Mouse (Mus musculus) midbrain, embryonic 13.5 days (tissue): ENCODE data around the gene Rdh8. TPM values are rescaled to one million over a fixed set of nuclear protein-coding genes. Genes with fewer than 3 reads are reported as not detected.

Experiments used
- ATAC-seq: fragments of 200-750 bp; cut with Nextera tagmentation; 2 replicates; pipeline ENCODE4 v1.8.0; 2017; ENCODE audit warnings: mild to moderate bottlenecking, moderate TSS enrichment, moderate library complexity
- H3K27ac ChIP-seq: fragments of 300-500 bp; sonication (generic); 2 replicates; pipeline ENCODE4 v1.5.1; 2015; ENCODE audit warnings: inconsistent platforms, mild to moderate bottlenecking, moderate library complexity
- H3K27me3 ChIP-seq: fragments of 300-500 bp; sonication (generic); 2 replicates; pipeline ENCODE4 v1.6.1; 2015; ENCODE audit warnings: mild to moderate bottlenecking, inconsistent platforms
- H3K36me3 ChIP-seq: fragments of 300-500 bp; sonication (generic); 2 replicates; pipeline ENCODE4 v1.6.1; 2015; ENCODE audit warnings: mild to moderate bottlenecking, inconsistent platforms
- H3K4me1 ChIP-seq: fragments of 300-500 bp; sonication (generic); replicated peaks from 2 replicates; pipeline ENCODE4 v1.6.1; 2015; ENCODE audit warnings: inconsistent platforms
- H3K4me2 ChIP-seq: fragments of 300-500 bp; sonication (generic); replicated peaks from 2 replicates; pipeline ENCODE4 v1.6.1; 2015; ENCODE audit warnings: moderate library complexity, mild to moderate bottlenecking, inconsistent platforms
- H3K4me3 ChIP-seq: fragments of 300-500 bp; sonication (generic); replicated peaks from 2 replicates; pipeline ENCODE4 v1.5.1; 2015; ENCODE audit warnings: mild to moderate bottlenecking, inconsistent platforms
- H3K9ac ChIP-seq: fragments of 300-500 bp; sonication (generic); replicated peaks from 2 replicates; pipeline ENCODE4 v1.6.1; 2015; ENCODE audit warnings: mild to moderate bottlenecking, inconsistent platforms
- H3K9me3 ChIP-seq: fragments of 300-500 bp; sonication (generic); 2 replicates; pipeline ENCODE4 v1.6.1; 2016; ENCODE audit warnings: mild to moderate bottlenecking, inconsistent platforms
- WGBS: fragments of 180-500 bp; shearing (Covaris S2); methylation state at CpG from one replicate; pipeline ENCODE4 v1.1.7; 2015; 5-methylcytosine and 5-hydroxymethylcytosine counted together
- polyA plus RNA-seq: library from polyadenylated mRNA; unstranded; fragments of >200 nt; fragmentation: Nextera tagmentation; extraction: Ambion mirVana; gene quantifications from 2 replicates; pipeline ENCODE4 v1.2.1, GENCODE M21; 2015

The Rdh8 gene
- polyA plus RNA-seq, 1 experiment from 2014 or later = not detected

- 66% methylated on average over 4 of the region's 4 CpGs for WGBS
- no peak for ATAC-seq
- Histone ChIP-seq H3K4me1 (no peaks in the 10 kb centered on the region), H3K4me3 (no peak overlapping the region), H3K9me3 (no peaks in the 10 kb centered on the region), H3K27me3 (0 out of 2 replicates have a peak, but pooled peaks cover 3% of the 10 kb centered on the region), H3K4me2 (no peak overlapping the region), H3K27ac (no peak overlapping the region), H3K9ac (no peak overlapping the region), H3K36me3 (no peaks in the 10 kb centered on the region)
These were observed 23.9 kb downstream of the Rdh8 start for GRCm38 (mm10) chr9:20842211-20842610.

GRCm38 (mm10) chr9:20842670-20843069 is 24.4 kb downstream of the Rdh8 start:
- H3K27ac ChIP-seq = no peak overlapping the region

GRCm38 (mm10) chr9:20850179-20850578 is 31.9 kb downstream of the Rdh8 start:
- H3K36me3 ChIP-seq = no peaks in the 10 kb centered on the region
- H3K27ac ChIP-seq = no peak overlapping the region
- H3K9ac ChIP-seq = no peak overlapping the region
- no peak overlapping the region for H3K4me3 ChIP-seq
- H3K9me3 ChIP-seq = no peaks in the 10 kb centered on the region
- H3K4me2 ChIP-seq = no peak overlapping the region
- ATAC-seq = no peak
- peaks cover 8% of the 10 kb centered on the region; the same call in 1 of the 2 replicates for H3K27me3 ChIP-seq
- WGBS = 97% methylated on average over 2 of the region's 2 CpGs
- H3K4me1 ChIP-seq = no peaks in the 10 kb centered on the region

More at GRCm38 (mm10) chr9:20842670-20843069, 24.4 kb downstream of the Rdh8 start:
- Histone ChIP-seq H3K27me3 (0 out of 2 replicates have a peak, but pooled peaks cover 3% of the 10 kb centered on the region), H3K36me3 (no peaks in the 10 kb centered on the region), H3K9ac (no peak overlapping the region), H3K9me3 (no peaks in the 10 kb centered on the region), H3K4me1 (no peaks in the 10 kb centered on the region), H3K4me3 (no peak overlapping the region), H3K4me2 (no peak overlapping the region)
- 31% methylated on average over 2 of the region's 2 CpGs for WGBS
- ATAC-seq = 0 out of 2 replicates have a peak, but pooled peaks have one; percentile 30

GRCm38 (mm10) chr9:20857131-20857530 is 38.8 kb downstream of the Rdh8 start:
- H3K4me3 ChIP-seq = no peak overlapping the region
- no peak overlapping the region for H3K27ac ChIP-seq
- peaks cover 11% of the 10 kb centered on the region; the same call in 1 of the 2 replicates for H3K27me3 ChIP-seq
- WGBS = 15% methylated on average over 6 of the region's 6 CpGs
- H3K4me2 ChIP-seq = no peak overlapping the region
- no peaks in the 10 kb centered on the region for H3K9me3 ChIP-seq
- H3K36me3 ChIP-seq = no peaks in the 10 kb centered on the region
- no peak overlapping the region for H3K9ac ChIP-seq
- no peaks in the 10 kb centered on the region for H3K4me1 ChIP-seq
- no peak for ATAC-seq

GRCm38 (mm10) chr9:20859926-20860325 is 41.6 kb downstream of the Rdh8 start:
- no peak for ATAC-seq
- no peak overlapping the region for H3K9ac ChIP-seq
- no peaks in the 10 kb centered on the region for H3K9me3 ChIP-seq
- no peaks in the 10 kb centered on the region for H3K36me3 ChIP-seq
- H3K27ac ChIP-seq = no peak overlapping the region
- peaks cover 5% of the 10 kb centered on the region; the same call in 1 of the 2 replicates for H3K27me3 ChIP-seq
- H3K4me1 ChIP-seq = no peaks in the 10 kb centered on the region
- H3K4me2 ChIP-seq = no peak overlapping the region
- WGBS = 62% methylated on average over 6 of the region's 6 CpGs
- no peak overlapping the region for H3K4me3 ChIP-seq

GRCm38 (mm10) chr9:20861821-20862220 is 43.5 kb downstream of the Rdh8 start:
- no peak overlapping the region for H3K4me3 ChIP-seq
- H3K4me1 ChIP-seq = no peaks in the 10 kb centered on the region
- no peak for ATAC-seq
- H3K27ac ChIP-seq = no peak overlapping the region
- 9% methylated on average over 4 of the region's 4 CpGs for WGBS
- H3K27me3 ChIP-seq = peaks cover 6% of the 10 kb centered on the region
- no peaks in the 10 kb centered on the region for H3K36me3 ChIP-seq
- no peaks in the 10 kb centered on the region for H3K9me3 ChIP-seq
- no peak overlapping the region for H3K9ac ChIP-seq
- H3K4me2 ChIP-seq = no peak overlapping the region

- H3K9ac ChIP-seq = no peak overlapping the region
- H3K4me2 ChIP-seq = no peak overlapping the region
- WGBS = 59% methylated on average over 4 of the region's 4 CpGs
- no peak overlapping the region for H3K4me3 ChIP-seq
- ATAC-seq = no peak
- no peaks in the 10 kb centered on the region for H3K4me1 ChIP-seq
- no peaks in the 10 kb centered on the region for H3K9me3 ChIP-seq
- peaks cover 10% of the 10 kb centered on the region for H3K27me3 ChIP-seq
- H3K36me3 ChIP-seq = no peaks in the 10 kb centered on the region
- no peak overlapping the region for H3K27ac ChIP-seq
These were observed 43.9 kb downstream of the Rdh8 start for GRCm38 (mm10) chr9:20862225-20862624.

- Histone ChIP-seq H3K27me3 (peaks cover 51% of the 10 kb centered on the region), H3K4me1 (no peaks in the 10 kb centered on the region; the same call in 1 of the 2 replicates), H3K4me3 (no peak overlapping the region), H3K9ac (no peak overlapping the region), H3K36me3 (no peaks in the 10 kb centered on the region), H3K4me2 (no peak overlapping the region), H3K27ac (no peak overlapping the region), H3K9me3 (no peaks in the 10 kb centered on the region)
- ATAC-seq = no peak
- 63% methylated on average over 3 of the region's 3 CpGs for WGBS
These were observed 48.6 kb downstream of the Rdh8 start for GRCm38 (mm10) chr9:20866879-20867278.

GRCm38 (mm10) chr9:20868448-20869001 is 50.2 kb downstream of the Rdh8 start, which contains the start of gene A230050P20Rik:
A230050P20Rik (plus strand) TSS chr9:20868642.
- Histone ChIP-seq H3K27me3 (peaks cover 51% of the 10 kb centered on the region), H3K9ac (no peak within 1 kb of the TSS)
- ATAC-seq = no peak

GRCm38 (mm10) chr9:20869246-20869645 is 50.9 kb downstream of the Rdh8 start:
- H3K27ac ChIP-seq = no peak overlapping the region
- peaks cover 51% of the 10 kb centered on the region for H3K27me3 ChIP-seq
- H3K4me1 ChIP-seq = no peaks in the 10 kb centered on the region; the same call in 1 of the 2 replicates
- no peak overlapping the region for H3K4me3 ChIP-seq
- H3K36me3 ChIP-seq = no peaks in the 10 kb centered on the region
- no peaks in the 10 kb centered on the region for H3K9me3 ChIP-seq
- 6% methylated on average over 19 of the region's 19 CpGs for WGBS
- no peak for ATAC-seq
- H3K9ac ChIP-seq = no peak overlapping the region
- peak overlapping the region; percentile 35; the same call in 1 of the 2 replicates for H3K4me2 ChIP-seq

More at GRCm38 (mm10) chr9:20868448-20869001, 50.2 kb downstream of the Rdh8 start, which contains the start of gene A230050P20Rik:
- H3K9me3 ChIP-seq = no peaks in the 10 kb centered on the region
- no peaks in the 10 kb centered on the region; the same call in 1 of the 2 replicates for H3K4me1 ChIP-seq
- WGBS = 14% methylated on average over 53 of the region's 53 CpGs
- H3K4me3 ChIP-seq = peak within 1 kb of the TSS; percentile 20
- peak within 1 kb of the TSS; percentile 35 for H3K4me2 ChIP-seq
- no peaks in the 10 kb centered on the region for H3K36me3 ChIP-seq
- no peak within 1 kb of the TSS for H3K27ac ChIP-seq

GRCm38 (mm10) chr9:20870211-20871173 is 52.2 kb downstream of the Rdh8 start:
- H3K9me3 ChIP-seq = no peaks in the 10 kb centered on the region
- 77% methylated on average over 12 of the region's 12 CpGs for WGBS
- no peak overlapping the region for H3K4me2 ChIP-seq
- no peaks in the 10 kb centered on the region for H3K36me3 ChIP-seq
- H3K9ac ChIP-seq = no peak overlapping the region
- peaks cover 51% of the 10 kb centered on the region for H3K27me3 ChIP-seq
- H3K4me1 ChIP-seq = no peaks in the 10 kb centered on the region; the same call in 1 of the 2 replicates
- H3K4me3 ChIP-seq = no peak overlapping the region
- no peak overlapping the region for H3K27ac ChIP-seq
- no peak for ATAC-seq

- no peak for ATAC-seq
These were observed 54.7 kb downstream of the Rdh8 start for GRCm38 (mm10) chr9:20872991-20873390.

More at GRCm38 (mm10) chr9:20872991-20873390, 54.7 kb downstream of the Rdh8 start:
- no peak overlapping the region for H3K27ac ChIP-seq
- no peak overlapping the region for H3K4me2 ChIP-seq
- H3K4me1 ChIP-seq = peaks cover 5% of the 10 kb centered on the region
- H3K9ac ChIP-seq = no peak overlapping the region
- 95% methylated on average over 10 of the region's 10 CpGs for WGBS
- H3K27me3 ChIP-seq = peaks cover 33% of the 10 kb centered on the region
- no peaks in the 10 kb centered on the region for H3K36me3 ChIP-seq
- H3K4me3 ChIP-seq = no peak overlapping the region
- no peaks in the 10 kb centered on the region for H3K9me3 ChIP-seq
